Mouse (Mus musculus) heart, postnatal 0 days (tissue): ENCODE results near the gene Shkbp1.

ENCODE experiments used
- CTCF ChIP-seq: IDR thresholded peaks from 2 replicates; pipeline ENCODE4 v1.5.1; 2016; ENCODE audit warnings: antibody characterized with exemption, control low read depth, low read depth
- EP300 ChIP-seq: IDR thresholded peaks from 2 replicates; pipeline ENCODE4 v1.6.1; 2016; ENCODE audit warnings: antibody characterized with exemption, low read depth

DNA sequence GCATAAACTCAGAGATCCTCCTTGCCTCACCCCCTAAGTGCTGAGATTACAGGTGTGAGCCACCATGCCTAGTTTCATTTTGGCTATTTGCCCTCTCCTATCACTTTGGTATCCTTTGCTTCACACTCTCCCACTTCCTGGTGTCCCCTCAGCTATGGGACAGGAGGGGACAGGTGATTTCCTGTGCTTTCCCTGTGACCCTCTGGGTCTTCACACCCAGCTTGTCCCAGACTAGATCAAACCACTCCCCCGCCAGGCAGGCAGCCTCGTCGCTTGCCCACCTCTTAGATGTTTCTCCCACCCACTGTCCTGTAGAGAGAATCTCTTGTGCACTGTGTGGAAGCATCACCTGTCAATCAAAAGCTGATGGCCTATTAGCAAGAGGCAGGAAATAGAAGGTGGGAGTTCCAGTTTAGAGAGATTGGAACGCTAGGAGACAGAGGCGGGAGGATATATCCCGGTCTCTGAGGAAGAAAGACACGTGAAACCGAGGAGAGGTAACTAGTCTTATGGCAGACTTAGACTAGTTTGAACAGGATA, 44.8 kb downstream of the Shkbp1 start:
- TF ChIP-seq EP300 (no peak), CTCF (no peak)
